Mouse (Mus musculus) limb, embryonic 15.5 days (tissue): ENCODE data around the gene Asah2. TPM values are rescaled to one million over a fixed set of nuclear protein-coding genes. Genes with fewer than 3 reads are reported as not detected.

Experiments used
- ATAC-seq: fragments of 200-750 bp; cut with Nextera tagmentation; 2 replicates; pipeline ENCODE4 v1.8.0; 2017; ENCODE audit warnings: low read depth, moderate TSS enrichment; ENCODE audit not compliant: insufficient number of reproducible peaks, low FRiP score, low TSS enrichment
- H3K27ac ChIP-seq: fragments of 300-500 bp; sonication (generic); 2 replicates; pipeline ENCODE4 v1.5.1; 2015; ENCODE audit warnings: moderate library complexity, mild to moderate bottlenecking, inconsistent platforms
- H3K27me3 ChIP-seq: fragments of 300-500 bp; sonication (generic); 2 replicates; pipeline ENCODE4 v1.6.1; 2015; ENCODE audit warnings: inconsistent platforms
- H3K36me3 ChIP-seq: fragments of 300-500 bp; sonication (generic); 2 replicates; pipeline ENCODE4 v1.6.1; 2015; ENCODE audit warnings: inconsistent platforms
- H3K4me1 ChIP-seq: fragments of 300-500 bp; sonication (generic); 2 replicates; pipeline ENCODE4 v1.6.1; 2015; ENCODE audit warnings: inconsistent platforms
- H3K4me2 ChIP-seq: fragments of 300-500 bp; sonication (generic); 2 replicates; pipeline ENCODE4 v1.6.1; 2015; ENCODE audit warnings: mild to moderate bottlenecking, inconsistent platforms
- H3K4me3 ChIP-seq: fragments of 300-500 bp; sonication (generic); 2 replicates; pipeline ENCODE4 v1.5.1; 2015; ENCODE audit warnings: mild to moderate bottlenecking, inconsistent platforms
- H3K9ac ChIP-seq: fragments of 300-500 bp; sonication (generic); 2 replicates; pipeline ENCODE4 v1.6.1; 2015; ENCODE audit warnings: inconsistent platforms
- H3K9me3 ChIP-seq: fragments of 300-500 bp; sonication (generic); 2 replicates; pipeline ENCODE4 v1.6.1; 2016; ENCODE audit warnings: inconsistent platforms
- WGBS: fragments of 180-500 bp; shearing (Covaris S2); methylation state at CpG from one replicate; pipeline ENCODE4 v1.1.7; 2015; 5-methylcytosine and 5-hydroxymethylcytosine counted together
- polyA plus RNA-seq: library from polyadenylated mRNA; unstranded; fragments of >200 nt; fragmentation: Nextera tagmentation; extraction: Ambion mirVana; gene quantifications from 2 replicates; pipeline ENCODE4 v1.2.1, GENCODE M21; 2015

Asah2 gene
- polyA plus RNA-seq, 1 experiment from 2014 or later: 3.2 TPM

GRCm38 (mm10) chr19:32124155-32124554, 16.1 kb upstream of the Asah2 start:
- Histone ChIP-seq H3K36me3 (peaks cover 19% of the 10 kb centered on the region), H3K9ac (no peak overlapping the region), H3K4me3 (no peak overlapping the region), H3K27ac (no peak overlapping the region), H3K4me1 (no peaks in the 10 kb centered on the region), H3K4me2 (no peak overlapping the region), H3K27me3 (no peaks in the 10 kb centered on the region), H3K9me3 (no peaks in the 10 kb centered on the region)
- 80% methylated on average over 9 of the region's 9 CpGs for WGBS
- ATAC-seq: no peak

- no peak for ATAC-seq
- Histone ChIP-seq H3K4me2 (no peak overlapping the region), H3K4me1 (no peaks in the 10 kb centered on the region), H3K27ac (no peak overlapping the region), H3K4me3 (no peak overlapping the region), H3K9me3 (no peaks in the 10 kb centered on the region), H3K27me3 (no peaks in the 10 kb centered on the region), H3K9ac (no peak overlapping the region), H3K36me3 (peaks cover 16% of the 10 kb centered on the region; the same call in 1 of the 2 replicates)
- WGBS: 66% methylated on average over 5 of the region's 5 CpGs
These were observed 15.2 kb upstream of the Asah2 start for GRCm38 (mm10) chr19:32123196-32123595.

GRCm38 (mm10) chr19:32120798-32121197, 12.8 kb upstream of the Asah2 start:
- WGBS: 64% methylated on average over 1 of the region's 1 CpGs
- Histone ChIP-seq H3K9me3 (no peaks in the 10 kb centered on the region), H3K27ac (no peak overlapping the region), H3K36me3 (peaks cover 10% of the 10 kb centered on the region; the same call in 1 of the 2 replicates), H3K4me2 (no peak overlapping the region), H3K27me3 (no peaks in the 10 kb centered on the region), H3K4me1 (no peaks in the 10 kb centered on the region), H3K9ac (no peak overlapping the region), H3K4me3 (no peak overlapping the region)
- ATAC-seq: no peak

GRCm38 (mm10) chr19:32119666-32120065, 11.7 kb upstream of the Asah2 start:
- H3K27ac ChIP-seq: no peak overlapping the region
- no peak overlapping the region for H3K4me3 ChIP-seq
- no peaks in the 10 kb centered on the region for H3K27me3 ChIP-seq
- no peak for ATAC-seq
- WGBS: 81% methylated on average over 2 of the region's 2 CpGs
- peaks cover 10% of the 10 kb centered on the region; the same call in 1 of the 2 replicates for H3K36me3 ChIP-seq
- H3K9me3 ChIP-seq: no peaks in the 10 kb centered on the region
- H3K4me2 ChIP-seq: no peak overlapping the region
- H3K4me1 ChIP-seq: no peaks in the 10 kb centered on the region
- no peak overlapping the region for H3K9ac ChIP-seq

GRCm38 (mm10) chr19:32118496-32118895, 10.5 kb upstream of the Asah2 start:
- no peak overlapping the region for H3K4me2 ChIP-seq
- no peak for ATAC-seq

GRCm38 (mm10) chr19:32117484-32118018, 9.5 kb upstream of the Asah2 start:
- 0 out of 2 replicates have a peak, but pooled peaks cover 3% of the 10 kb centered on the region for H3K36me3 ChIP-seq
- H3K9me3 ChIP-seq: no peaks in the 10 kb centered on the region
- H3K27ac ChIP-seq: no peak overlapping the region
- no peak overlapping the region for H3K4me3 ChIP-seq
- WGBS: 80% methylated on average over 6 of the region's 6 CpGs
- H3K4me1 ChIP-seq: no peaks in the 10 kb centered on the region
- no peak overlapping the region for H3K9ac ChIP-seq
- no peak overlapping the region for H3K4me2 ChIP-seq
- H3K27me3 ChIP-seq: no peaks in the 10 kb centered on the region
- ATAC-seq: no peak

More at GRCm38 (mm10) chr19:32118496-32118895, 10.5 kb upstream of the Asah2 start:
- Histone ChIP-seq H3K4me3 (no peak overlapping the region), H3K9ac (no peak overlapping the region), H3K36me3 (0 out of 2 replicates have a peak, but pooled peaks cover 3% of the 10 kb centered on the region), H3K9me3 (no peaks in the 10 kb centered on the region), H3K4me1 (no peaks in the 10 kb centered on the region), H3K27me3 (no peaks in the 10 kb centered on the region), H3K27ac (no peak overlapping the region)
- 78% methylated on average over 3 of the region's 3 CpGs for WGBS

GRCm38 (mm10) chr19:32111866-32112790, 4.1 kb upstream of the Asah2 start:
- Histone ChIP-seq H3K9ac (no peak overlapping the region), H3K27me3 (no peaks in the 10 kb centered on the region), H3K9me3 (no peaks in the 10 kb centered on the region), H3K4me2 (no peak overlapping the region), H3K27ac (no peak overlapping the region), H3K36me3 (no peaks in the 10 kb centered on the region), H3K4me1 (no peaks in the 10 kb centered on the region), H3K4me3 (no peak overlapping the region)
- 67% methylated on average over 8 of the region's 8 CpGs for WGBS
- no peak for ATAC-seq

- Histone ChIP-seq H3K9me3 (no peaks in the 10 kb centered on the region), H3K4me3 (peak overlapping the region; percentile 64; the same call in 1 of the 2 replicates), H3K36me3 (no peaks in the 10 kb centered on the region), H3K9ac (no peak overlapping the region), H3K27ac (0 out of 2 replicates have a peak overlapping the region, but pooled peaks have one; percentile 27), H3K27me3 (no peaks in the 10 kb centered on the region), H3K4me2 (peak overlapping the region; percentile 47; the same call in 1 of the 2 replicates), H3K4me1 (peaks cover 9% of the 10 kb centered on the region; the same call in 1 of the 2 replicates)
- no peak for ATAC-seq
- whole genome bisulfite sequencing: 89% methylated on average over 2 of the region's 2 CpGs
These were observed 1.3 kb downstream of the Asah2 start for GRCm38 (mm10) chr19:32106750-32107149.

- H3K4me1 ChIP-seq: peaks cover 9% of the 10 kb centered on the region; the same call in 1 of the 2 replicates
- H3K27me3 ChIP-seq: no peaks in the 10 kb centered on the region
- no peak overlapping the region for H3K4me2 ChIP-seq
- no peaks in the 10 kb centered on the region for H3K36me3 ChIP-seq
- H3K27ac ChIP-seq: no peak overlapping the region
- 56% methylated on average over 4 of the region's 4 CpGs for WGBS
- no peak overlapping the region for H3K4me3 ChIP-seq
- ATAC-seq: no peak
- H3K9me3 ChIP-seq: no peaks in the 10 kb centered on the region
- no peak overlapping the region for H3K9ac ChIP-seq
These were observed 3.8 kb downstream of the Asah2 start for GRCm38 (mm10) chr19:32104217-32104616.

- 20% methylated on average over 9 of the region's 9 CpGs for WGBS
These were observed 5.1 kb downstream of the Asah2 start for GRCm38 (mm10) chr19:32102976-32103300.

GRCm38 (mm10) chr19:32102294-32102975, 5.6 kb downstream of the Asah2 start:
- Histone ChIP-seq H3K4me1 (peaks cover 9% of the 10 kb centered on the region; the same call in 1 of the 2 replicates), H3K27ac (no peak overlapping the region), H3K9me3 (no peaks in the 10 kb centered on the region), H3K4me3 (no peak overlapping the region), H3K4me2 (no peak overlapping the region), H3K27me3 (no peaks in the 10 kb centered on the region), H3K36me3 (no peaks in the 10 kb centered on the region), H3K9ac (no peak overlapping the region)
- 36% methylated on average over 18 of the region's 18 CpGs for WGBS
- ATAC-seq: no peak

More at GRCm38 (mm10) chr19:32102976-32103300, 5.1 kb downstream of the Asah2 start:
- Histone ChIP-seq H3K4me2 (no peak overlapping the region), H3K36me3 (no peaks in the 10 kb centered on the region), H3K4me1 (peaks cover 9% of the 10 kb centered on the region; the same call in 1 of the 2 replicates), H3K9me3 (no peaks in the 10 kb centered on the region), H3K4me3 (no peak overlapping the region), H3K9ac (no peak overlapping the region), H3K27me3 (no peaks in the 10 kb centered on the region), H3K27ac (no peak overlapping the region)
- no peak for ATAC-seq
